Mouse (Mus musculus) liver, embryonic 12.5 days (tissue): Measurements from ENCODE around the gene Cbarp. TPM values are rescaled to one million over a fixed set of nuclear protein-coding genes. Genes with fewer than 3 reads are reported as not detected.
A peak's percentile ranks its signal among the peaks of the same experiment; 100 is the strongest.
"Not testable (repeated sequence)": the region's sequence is repeated elsewhere in the genome, so short reads cannot be mapped to it uniquely, and the experiment has no call there.

ENCODE experiments used
- ATAC-seq: fragments of 200-750 bp; cut with Nextera tagmentation; 2 replicates; pipeline ENCODE4 v1.8.0; 2017; ENCODE audit warnings: moderate number of reproducible peaks, mild to moderate bottlenecking, moderate library complexity
- H3K27ac ChIP-seq: fragments of 300-500 bp; sonication (generic); 2 replicates; pipeline ENCODE4 v1.5.1; 2016; ENCODE audit warnings: mild to moderate bottlenecking
- H3K27me3 ChIP-seq: fragments of 300-500 bp; sonication (generic); replicated peaks from 2 replicates; pipeline ENCODE4 v1.6.1; 2016; ENCODE audit warnings: mild to moderate bottlenecking, moderate library complexity
- H3K36me3 ChIP-seq: fragments of 300-500 bp; sonication (generic); 2 replicates; pipeline ENCODE4 v1.6.1; 2016; ENCODE audit warnings: mild to moderate bottlenecking, moderate library complexity
- H3K4me1 ChIP-seq: fragments of 300-500 bp; sonication (generic); 2 replicates; pipeline ENCODE4 v1.6.1; 2016
- H3K4me2 ChIP-seq: fragments of 300-500 bp; sonication (generic); 2 replicates; pipeline ENCODE4 v1.6.1; 2016; ENCODE audit warnings: mild to moderate bottlenecking, moderate library complexity
- H3K4me3 ChIP-seq: fragments of 300-500 bp; sonication (generic); 2 replicates; pipeline ENCODE4 v1.5.1; 2016; ENCODE audit warnings: mild to moderate bottlenecking, moderate library complexity
- H3K9ac ChIP-seq: fragments of 300-500 bp; sonication (generic); 2 replicates; pipeline ENCODE4 v1.6.1; 2016; ENCODE audit warnings: mild to moderate bottlenecking, moderate library complexity
- H3K9me3 ChIP-seq: fragments of 300-500 bp; sonication (generic); replicated peaks from 2 replicates; pipeline ENCODE4 v1.6.1; 2016; ENCODE audit warnings: mild to moderate bottlenecking, moderate library complexity
- WGBS: fragments of 180-500 bp; shearing (Covaris S2); methylation state at CpG from one replicate; pipeline ENCODE4 v1.1.7; 2016; ENCODE audit not compliant: insufficient replicate concordance; 5-methylcytosine and 5-hydroxymethylcytosine counted together
- polyA plus RNA-seq: library from polyadenylated mRNA; unstranded; fragments of >200 nt; fragmentation: Nextera tagmentation; extraction: Ambion mirVana; gene quantifications from 2 replicates; pipeline ENCODE4 v1.2.1, GENCODE M21; 2016

The Cbarp gene
- polyA plus RNA-seq, 1 experiment from 2014 or later = 0.94 TPM

GRCm38 (mm10) chr10:80168038-80168661 lies 27.5 kb upstream of the Cbarp start:
- Histone ChIP-seq H3K9me3 (no peaks in the 10 kb centered on the region; the same call in 1 of the 2 replicates), H3K27ac (peak overlapping the region; percentile 98), H3K9ac (peak overlapping the region; percentile 92), H3K36me3 (peaks cover 31% of the 10 kb centered on the region), H3K4me2 (peak overlapping the region; percentile 88), H3K4me1 (peaks cover 68% of the 10 kb centered on the region), H3K27me3 (0 out of 2 replicates have a peak, but pooled peaks cover 10% of the 10 kb centered on the region), H3K4me3 (peak overlapping the region; percentile 76)
- peak; percentile 53 for ATAC-seq
- WGBS = under 1% methylated on average over 48 of the region's 48 CpGs

GRCm38 (mm10) chr10:80167460-80168037 lies 26.9 kb upstream of the Cbarp start:
- H3K4me1 ChIP-seq = peaks cover 73% of the 10 kb centered on the region
- H3K36me3 ChIP-seq = peaks cover 31% of the 10 kb centered on the region
- peak overlapping the region; percentile 92 for H3K9ac ChIP-seq
- H3K27ac ChIP-seq = peak overlapping the region; percentile 98
- WGBS = under 1% methylated on average over 55 of the region's 55 CpGs
- H3K4me3 ChIP-seq = peak overlapping the region; percentile 76
- H3K4me2 ChIP-seq = peak overlapping the region; percentile 88
- H3K27me3 ChIP-seq = 0 out of 2 replicates have a peak, but pooled peaks cover 10% of the 10 kb centered on the region
- ATAC-seq = peak; percentile 83
- no peaks in the 10 kb centered on the region; the same call in 1 of the 2 replicates for H3K9me3 ChIP-seq

GRCm38 (mm10) chr10:80166136-80166535 lies 25.5 kb upstream of the Cbarp start:
- H3K27ac ChIP-seq = peak overlapping the region; percentile 82; the same call in 1 of the 2 replicates
- not testable (repeated sequence) for ATAC-seq, H3K4me3 ChIP-seq, H3K9me3 ChIP-seq, H3K27me3 ChIP-seq, H3K9ac ChIP-seq
- H3K4me1 ChIP-seq = peaks cover 76% of the 10 kb centered on the region
- H3K4me2 ChIP-seq = peak overlapping the region; percentile 90
- peaks cover 19% of the 10 kb centered on the region for H3K36me3 ChIP-seq
- 78% methylated on average over 4 of the region's 4 CpGs for WGBS

- H3K27me3 ChIP-seq = 0 out of 2 replicates have a peak, but pooled peaks cover 10% of the 10 kb centered on the region
Observed at GRCm38 (mm10) chr10:80165392-80166128, 24.9 kb upstream of the Cbarp start, which contains the start of gene Cirbp. Gene Cirbp, plus strand, starts transcription at chr10:80165985.

GRCm38 (mm10) chr10:80164998-80165344 lies 24.3 kb upstream of the Cbarp start:
- Histone ChIP-seq H3K4me3 (peak overlapping the region; percentile 55), H3K9ac (peak overlapping the region; percentile 61), H3K27ac (peak overlapping the region; percentile 69), H3K27me3 (0 out of 2 replicates have a peak, but pooled peaks cover 10% of the 10 kb centered on the region), H3K4me2 (peak overlapping the region; percentile 90), H3K9me3 (no peaks in the 10 kb centered on the region), H3K4me1 (peaks cover 81% of the 10 kb centered on the region), H3K36me3 (peaks cover 7% of the 10 kb centered on the region)
- 0% methylated on average over 17 of the region's 17 CpGs for WGBS
- ATAC-seq = peak; percentile 57

More at GRCm38 (mm10) chr10:80165392-80166128, 24.9 kb upstream of the Cbarp start, which contains the start of gene Cirbp:
- H3K36me3 ChIP-seq = peaks cover 13% of the 10 kb centered on the region
- no peaks in the 10 kb centered on the region; the same call in 1 of the 2 replicates for H3K9me3 ChIP-seq
- peak within 1 kb of the TSS; percentile 76 for H3K4me3 ChIP-seq
- peak within 1 kb of the TSS; percentile 90 for H3K4me2 ChIP-seq
- ATAC-seq = no peak
- H3K27ac ChIP-seq = peak within 1 kb of the TSS; percentile 82
- H3K4me1 ChIP-seq = peaks cover 81% of the 10 kb centered on the region
- H3K9ac ChIP-seq = peak within 1 kb of the TSS; percentile 92
- 26% methylated on average over 20 of the region's 20 CpGs for WGBS

GRCm38 (mm10) chr10:80164161-80164997 lies 23.7 kb upstream of the Cbarp start:
- no peak for ATAC-seq
- Histone ChIP-seq H3K4me1 (peaks cover 83% of the 10 kb centered on the region), H3K9ac (peak overlapping the region; percentile 61), H3K27ac (peak overlapping the region; percentile 69), H3K9me3 (no peaks in the 10 kb centered on the region), H3K4me2 (peak overlapping the region; percentile 90), H3K36me3 (peaks cover 2% of the 10 kb centered on the region; the same call in 1 of the 2 replicates), H3K27me3 (0 out of 2 replicates have a peak, but pooled peaks cover 10% of the 10 kb centered on the region), H3K4me3 (peak overlapping the region; percentile 55)
- 12% methylated on average over 43 of the region's 44 CpGs for WGBS

GRCm38 (mm10) chr10:80163721-80164120 lies 23.1 kb upstream of the Cbarp start:
- no peak for ATAC-seq
- Histone ChIP-seq H3K9me3 (no peaks in the 10 kb centered on the region), H3K4me3 (no peak overlapping the region), H3K9ac (peak overlapping the region; percentile 61; the same call in 1 of the 2 replicates), H3K36me3 (no peaks in the 10 kb centered on the region), H3K27me3 (0 out of 2 replicates have a peak, but pooled peaks cover 10% of the 10 kb centered on the region), H3K27ac (no peak overlapping the region), H3K4me2 (0 out of 2 replicates have a peak overlapping the region, but pooled peaks have one; percentile 90), H3K4me1 (peaks cover 83% of the 10 kb centered on the region)
- WGBS = 60% methylated on average over 8 of the region's 8 CpGs

- Histone ChIP-seq H3K36me3 (no peaks in the 10 kb centered on the region), H3K27me3 (0 out of 2 replicates have a peak, but pooled peaks cover 10% of the 10 kb centered on the region), H3K4me2 (peak overlapping the region; percentile 3; the same call in 1 of the 2 replicates), H3K27ac (peak overlapping the region; percentile 85), H3K4me1 (peaks cover 88% of the 10 kb centered on the region), H3K9ac (0 out of 2 replicates have a peak overlapping the region, but pooled peaks have one; percentile 66), H3K4me3 (no peak overlapping the region), H3K9me3 (no peaks in the 10 kb centered on the region)
- ATAC-seq = no peak
- 69% methylated on average over 6 of the region's 6 CpGs for WGBS
Observed at GRCm38 (mm10) chr10:80162716-80163299, 22.2 kb upstream of the Cbarp start.

GRCm38 (mm10) chr10:80162243-80162608 lies 21.6 kb upstream of the Cbarp start:
- Histone ChIP-seq H3K4me3 (no peak overlapping the region), H3K4me2 (peak overlapping the region; percentile 96; the same call in 1 of the 2 replicates), H3K36me3 (peaks cover 4% of the 10 kb centered on the region), H3K9me3 (no peaks in the 10 kb centered on the region), H3K27me3 (0 out of 2 replicates have a peak, but pooled peaks cover 10% of the 10 kb centered on the region), H3K27ac (peak overlapping the region; percentile 85), H3K9ac (peak overlapping the region; percentile 66; the same call in 1 of the 2 replicates), H3K4me1 (peaks cover 94% of the 10 kb centered on the region)
- WGBS = 64% methylated on average over 3 of the region's 3 CpGs
- no peak for ATAC-seq

- Histone ChIP-seq H3K36me3 (peaks cover 10% of the 10 kb centered on the region), H3K4me1 (peaks cover 94% of the 10 kb centered on the region), H3K27me3 (0 out of 2 replicates have a peak, but pooled peaks cover 10% of the 10 kb centered on the region), H3K27ac (peak overlapping the region; percentile 85), H3K4me3 (peak overlapping the region; percentile 59), H3K4me2 (peak overlapping the region; percentile 96), H3K9me3 (no peaks in the 10 kb centered on the region), H3K9ac (peak overlapping the region; percentile 66)
- 24% methylated on average over 6 of the region's 7 CpGs for WGBS
- no peak for ATAC-seq
Observed at GRCm38 (mm10) chr10:80161522-80162242, 21.0 kb upstream of the Cbarp start.
